Mouse (Mus musculus): ENCODE measurements around the gene Inafm1.

DNA sequence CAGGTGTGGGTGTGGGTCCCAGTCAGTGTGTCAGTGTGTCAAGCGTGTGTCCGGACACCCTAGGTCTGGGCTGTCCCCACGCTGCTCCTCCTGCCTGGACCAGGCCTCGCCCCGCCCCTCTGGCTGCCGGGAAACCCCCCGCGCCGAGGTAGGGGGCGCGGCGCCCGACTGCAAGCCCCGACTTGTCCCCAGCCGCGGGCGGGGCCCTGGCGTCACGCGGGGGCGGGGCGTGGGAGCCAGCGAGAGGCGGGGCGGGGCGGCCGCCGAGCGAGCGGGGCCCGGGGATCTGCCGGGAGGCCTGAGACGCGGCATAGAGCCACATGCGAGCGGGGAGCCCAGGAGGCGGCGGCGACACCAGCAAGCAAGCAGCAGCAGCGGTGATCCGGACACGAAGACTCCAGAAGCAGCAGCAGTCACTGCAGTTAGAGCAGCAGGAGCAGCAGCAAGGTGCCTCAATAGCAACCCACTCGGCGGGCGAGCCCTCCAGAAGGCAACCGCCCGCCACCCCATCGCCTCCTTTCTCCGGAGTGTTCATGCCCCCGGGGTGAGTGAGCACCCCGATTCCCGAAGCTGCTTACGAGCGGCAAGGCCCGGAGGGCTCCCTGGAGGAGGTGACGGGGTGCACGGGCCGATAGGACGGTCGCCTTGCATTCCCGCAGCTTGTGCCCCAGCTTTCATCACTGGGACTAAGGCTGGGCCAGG, 36.1 kb upstream of the Inafm1 start:
- no peak for TF ChIP-seq GATA1 (IDR thresholded peaks at IDR 0.05; ENCODE audit: borderline replicate concordance, low read length)
- TF ChIP-seq FLI1 (IDR thresholded peaks at IDR 0.05; ENCODE audit: low read length): no peak

Data from megakaryocyte, embryonic 14.5 days (primary cell).